In genomic region chr6:87120661-87121060, GRCm38 (mm10) we compare ENCODE assay signal across 12 mouse cellular contexts. TPM values are rescaled to one million over a fixed set of nuclear protein-coding genes. Genes with fewer than 3 reads are reported as not detected.
DNase-seq lines count a peak whose midpoint lies in the region; ATAC-seq and TF ChIP-seq lines count a peak whose summit lies in the region.
"Had no signal": no experiment of that assay in that cellular context is flagged by ENCODE, and none has a peak within 500 bp of the region (broad histone marks: within the 10 kb centered on the region; RNA-seq: fewer than 3 reads in every experiment).

No protein-coding gene starts in this region.

- DNase-seq in kidney, adult 2 months, result no peak
- no peak for DNase-seq in kidney, postnatal 14 days
- no peak for DNase-seq in thymus, adult 2 months
- no peak for DNase-seq in thymus, postnatal 10 days (ENCODE audit: low spot score in 2 of 2)
- peak; percentile 21 for DNase-seq in thymus, postnatal 25 days
- no peak for DNase-seq in retina, embryonic 14.5 days (ENCODE audit: low spot score)

- 89% methylated on average over 6 of the region's 6 CpGs for WGBS in kidney, adult 2 months
- WGBS in thymus, adult 2 months, result 96% methylated on average over 6 of the region's 6 CpGs

- ATAC-seq in erythroid progenitor cell, adult 5-6 weeks (replicated peaks; ENCODE audit: low FRiP score, poor library complexity, severe bottlenecking), result no peak
- ATAC-seq: forebrain, embryonic 14.5 days had no signal

- H3K4me1 ChIP-seq in kidney, adult 2 months (ENCODE audit: control insufficient read depth, insufficient read depth, low read length), result no peaks in the 10 kb centered on the region
- peaks cover 9% of the 10 kb centered on the region for H3K4me1 ChIP-seq in thymus, adult 2 months (replicated peaks; ENCODE audit: control insufficient read depth, insufficient read depth, low read length)
- no peaks in the 10 kb centered on the region for H3K4me1 ChIP-seq in bone marrow macrophage, adult 2 months (ENCODE audit: control insufficient read depth, insufficient read depth, low read length)

- no peak for TF ChIP-seq POLR2A in kidney, adult 2 months (IDR thresholded peaks at IDR 0.05; ENCODE audit: low read depth, low read length)
- no peak for TF ChIP-seq POLR2A in thymus, adult 2 months (IDR thresholded peaks at IDR 0.05; ENCODE audit: control insufficient read depth, extremely low read depth, insufficient read depth, low read length, poor library complexity)
- TF ChIP-seq POLR2A in bone marrow macrophage, adult 2 months (IDR thresholded peaks at IDR 0.05; ENCODE audit: borderline replicate concordance, low read depth, low read length), result no peak

- TF ChIP-seq CTCF in kidney, adult 2 months (conservative IDR thresholded peaks at IDR 0.05; ENCODE audit: insufficient read depth, insufficient read length, low read depth, low read length), result peak; percentile 9; the same call in 1 of the 2 replicates
- TF ChIP-seq CTCF in thymus, adult 2 months (IDR thresholded peaks at IDR 0.05; ENCODE audit: borderline replicate concordance, control insufficient read depth, extremely low read depth, insufficient read depth, low read length, poor library complexity), result peak; percentile 57; the same call in 1 of the 2 replicates
- TF ChIP-seq CTCF in bone marrow macrophage, adult 2 months (IDR thresholded peaks at IDR 0.05; ENCODE audit: low read depth, low read length), result 0 out of 2 replicates have a peak, but pooled peaks have one; percentile 21

- no peaks in the 10 kb centered on the region for H3K27me3 ChIP-seq in kidney, adult 2 months (replicated peaks; ENCODE audit: control insufficient read depth, insufficient read depth, low read length)
- H3K27me3 ChIP-seq in thymus, adult 2 months (ENCODE audit: control insufficient read depth, insufficient read depth, low read length), result no peaks in the 10 kb centered on the region
- H3K27me3 ChIP-seq: kidney, embryonic 15.5 days; lung, embryonic 15.5 days had no signal

- H3K27ac ChIP-seq in kidney, adult 2 months (ENCODE audit: insufficient read depth, low read depth, low read length), result no peak overlapping the region
- H3K27ac ChIP-seq in thymus, adult 2 months (ENCODE audit: control insufficient read depth, insufficient read depth, low read length), result no peak overlapping the region
- no peak overlapping the region for H3K27ac ChIP-seq in bone marrow macrophage, adult 2 months (ENCODE audit: insufficient read depth, low read depth, low read length)
- H3K27ac ChIP-seq: kidney, embryonic 15.5 days had no signal

- H3K36me3 ChIP-seq in kidney, adult 2 months (ENCODE audit: control insufficient read depth, insufficient read depth, low read length), result no peaks in the 10 kb centered on the region
- H3K36me3 ChIP-seq in thymus, adult 2 months (ENCODE audit: control insufficient read depth, insufficient read depth, low read length), result no peaks in the 10 kb centered on the region
- H3K36me3 ChIP-seq: kidney, embryonic 15.5 days; lung, embryonic 15.5 days had no signal

- no peak overlapping the region for H3K4me3 ChIP-seq in kidney, adult 2 months (ENCODE audit: insufficient read depth, low read depth, low read length)
- H3K4me3 ChIP-seq in thymus, adult 2 months (ENCODE audit: control insufficient read depth, insufficient read depth, low read length), result no peak overlapping the region
- no peak overlapping the region for H3K4me3 ChIP-seq in bone marrow macrophage, adult 2 months (ENCODE audit: insufficient read depth, low read length)
- H3K4me3 ChIP-seq: kidney, embryonic 15.5 days; lung, embryonic 15.5 days had no signal

RNA-seq across cellular contexts. Expression of gene D6Ertd527e, which starts 16.1 kb away (rescaled TPM):
- polyA plus RNA-seq in kidney, adult 2 months (2012; rRNA removed), result 0.09 TPM in 1 of 2 replicates, not detected in the other
- polyA plus RNA-seq in thymus, adult 2 months (2012; rRNA removed), result 1.1 and 1.4 TPM in 2 replicates
- not detected in 2 replicates for polyA plus RNA-seq in bone marrow macrophage, adult 2 months (2012; ENCODE audit: insufficient read depth, insufficient read length, missing spikeins)
- not detected in 2 replicates for total RNA-seq in erythroid progenitor cell, adult 5-6 weeks (2015; ENCODE audit: low replicate concordance)
- total RNA-seq in erythroid progenitor cell, adult 5-6 weeks (2017; ENCODE audit: low replicate concordance), result not detected in 2 replicates
- total RNA-seq: hematopoietic stem cell, adult 5-6 weeks had no signal
- polyA plus RNA-seq: forebrain, embryonic 14.5 days had no signal
